Mouse (Mus musculus): ENCODE measurements around the gene Ammecr1.

The Ammecr1 gene

GRCm38 (mm10) chrX:142966008-142966966 lies at the start of gene Ammecr1:
Ammecr1 (minus strand) TSS chrX:142966728.
- peak; percentile 68 for DNase-seq (ENCODE audit: low spot score)

GRCm38 (mm10) chrX:143014118-143014517 lies 47.6 kb upstream of the Ammecr1 start:
- no peak for DNase-seq (ENCODE audit: low spot score)

GRCm38 (mm10) chrX:143012334-143012733 lies 45.8 kb upstream of the Ammecr1 start:
- no peak for DNase-seq (ENCODE audit: low spot score)

- no peak for DNase-seq (ENCODE audit: low spot score)
These were observed 45.3 kb upstream of the Ammecr1 start for GRCm38 (mm10) chrX:143011865-143012264.

DNA sequence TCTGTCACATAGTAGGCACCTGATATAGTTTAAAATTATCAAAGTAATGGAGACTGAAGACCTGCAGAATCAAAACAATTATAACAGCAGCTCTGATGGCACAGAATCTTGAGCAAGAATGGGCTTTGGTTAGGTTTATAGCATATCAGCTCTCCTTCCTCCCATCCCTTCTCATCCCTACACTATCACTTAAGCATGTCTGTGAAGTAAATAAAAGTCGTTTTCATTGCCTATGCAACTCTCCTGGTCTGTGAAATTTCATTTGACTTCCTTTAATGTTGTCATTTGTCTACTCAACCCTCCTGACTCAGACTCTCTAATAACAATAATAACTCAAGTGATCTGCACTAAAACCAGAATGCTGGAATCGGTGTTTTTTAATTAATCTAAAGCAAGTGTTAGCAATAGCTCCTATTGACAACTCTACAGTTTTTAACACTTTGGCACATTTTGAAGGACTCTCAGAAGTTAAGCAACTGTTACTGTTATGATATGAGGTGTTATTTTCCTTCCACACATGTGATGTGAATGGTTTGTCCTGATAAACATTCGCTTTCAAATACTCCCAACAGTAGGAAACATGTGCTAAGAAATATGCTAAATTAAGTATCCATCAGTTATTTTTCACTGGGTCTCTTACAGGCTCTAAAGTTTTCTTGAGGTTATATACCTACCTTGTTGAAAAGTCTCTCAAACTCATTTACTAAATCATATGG lies 37.8 kb upstream of the Ammecr1 start:
- DNase-seq (ENCODE audit: low spot score): no peak

GRCm38 (mm10) chrX:142997214-142997613 lies 30.7 kb upstream of the Ammecr1 start:
- no peak for DNase-seq (ENCODE audit: low spot score)

DNA sequence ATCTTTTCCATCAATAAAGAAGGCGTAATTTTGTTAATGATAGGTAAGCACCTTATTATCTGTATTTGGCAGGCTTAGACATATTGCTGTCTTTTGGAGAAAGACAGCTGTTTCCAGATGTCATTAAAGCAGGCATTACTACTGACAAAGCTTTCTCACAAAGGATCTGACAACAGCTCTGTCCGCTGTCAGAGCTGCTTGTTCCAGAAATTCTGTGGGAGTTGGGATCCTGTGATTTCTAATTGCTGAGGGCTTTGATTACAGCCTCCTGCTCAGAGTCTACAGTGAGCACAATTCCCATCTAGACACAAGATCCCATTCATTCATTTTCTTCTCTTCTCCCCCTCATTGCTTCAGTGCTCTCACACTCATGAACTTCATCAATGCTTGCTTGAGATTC lies 28.0 kb upstream of the Ammecr1 start:
- no peak for DNase-seq (ENCODE audit: low spot score)

DNA sequence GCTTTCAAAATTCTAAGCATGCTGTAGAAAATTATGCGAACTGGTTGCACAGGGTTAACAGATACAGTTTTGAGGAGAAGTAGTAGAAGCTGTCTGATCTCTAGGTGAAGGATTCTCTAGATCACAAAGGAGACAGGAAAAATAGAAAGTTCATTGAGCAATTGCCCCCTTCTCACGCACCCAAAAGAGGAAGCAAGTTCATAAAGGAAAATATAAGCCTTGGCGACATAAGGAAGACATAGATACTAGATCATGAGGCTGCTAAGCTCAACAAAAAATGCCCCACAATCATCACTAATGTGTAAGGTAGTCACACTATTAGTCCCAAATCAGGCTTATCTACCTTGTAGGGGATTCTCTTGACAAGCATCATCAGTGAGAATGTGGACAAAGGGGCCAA lies 17.6 kb upstream of the Ammecr1 start:
- DNase-seq (ENCODE audit: low spot score): no peak

DNA sequence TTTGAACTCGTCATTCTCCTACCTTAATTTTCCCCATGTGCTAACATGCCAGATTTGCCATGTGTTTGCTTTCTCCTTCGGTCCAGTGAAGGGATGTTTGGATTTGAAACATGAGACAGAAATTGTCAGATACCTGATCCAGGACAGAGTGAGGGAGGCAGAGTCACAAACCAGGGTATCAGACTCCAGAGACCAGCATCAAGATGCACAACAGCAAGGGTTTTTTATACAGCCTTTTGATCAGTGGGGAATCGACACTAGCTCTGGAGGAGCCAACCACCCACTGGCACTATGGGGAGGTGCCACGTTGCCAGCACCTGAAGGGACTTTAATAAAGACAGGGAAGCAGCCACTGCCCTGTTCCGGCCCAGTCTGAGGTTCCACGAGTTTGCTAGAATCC lies 17.1 kb upstream of the Ammecr1 start:
- no peak for DNase-seq (ENCODE audit: low spot score)

GRCm38 (mm10) chrX:142981530-142982130 lies 15.1 kb upstream of the Ammecr1 start:
- DNase-seq (ENCODE audit: low spot score): no peak

GRCm38 (mm10) chrX:142980855-142981529 lies 14.5 kb upstream of the Ammecr1 start:
- no peak for DNase-seq (ENCODE audit: low spot score)

DNA sequence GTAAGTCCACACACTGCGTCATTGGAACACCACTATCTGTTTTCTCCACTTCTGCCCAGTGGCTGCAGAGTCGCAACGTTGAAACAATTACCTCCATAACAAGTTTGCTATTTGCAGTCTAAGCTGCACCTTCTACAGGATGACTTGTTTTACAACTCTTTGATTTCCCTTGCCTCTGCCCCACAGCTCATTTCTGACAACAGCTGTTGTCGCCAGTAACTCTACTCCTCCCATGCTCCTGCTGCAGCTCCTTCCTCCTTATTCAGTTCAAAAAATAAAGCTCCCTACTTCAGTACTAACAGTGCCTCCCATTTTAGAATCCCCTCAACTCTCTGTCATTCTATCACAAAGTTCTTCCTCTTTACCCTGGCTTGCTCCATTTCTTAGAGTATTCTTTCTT lies 12.7 kb upstream of the Ammecr1 start:
- no peak for DNase-seq (ENCODE audit: low spot score)

GRCm38 (mm10) chrX:142972443-142972970 lies 6.0 kb upstream of the Ammecr1 start:
- DNase-seq (ENCODE audit: low spot score): no peak

GRCm38 (mm10) chrX:142971759-142972158 lies 5.2 kb upstream of the Ammecr1 start:
- DNase-seq (ENCODE audit: low spot score): no peak

- no peak for DNase-seq (ENCODE audit: low spot score)
These were observed 539 bp upstream of the Ammecr1 start for GRCm38 (mm10) chrX:142967067-142967466.

GRCm38 (mm10) chrX:142965236-142966007 lies 1.1 kb downstream of the Ammecr1 start:
- no peak for DNase-seq (ENCODE audit: low spot score)

- DNase-seq (ENCODE audit: low spot score): no peak
These were observed 6.1 kb downstream of the Ammecr1 start for GRCm38 (mm10) chrX:142960434-142960833.

DNA sequence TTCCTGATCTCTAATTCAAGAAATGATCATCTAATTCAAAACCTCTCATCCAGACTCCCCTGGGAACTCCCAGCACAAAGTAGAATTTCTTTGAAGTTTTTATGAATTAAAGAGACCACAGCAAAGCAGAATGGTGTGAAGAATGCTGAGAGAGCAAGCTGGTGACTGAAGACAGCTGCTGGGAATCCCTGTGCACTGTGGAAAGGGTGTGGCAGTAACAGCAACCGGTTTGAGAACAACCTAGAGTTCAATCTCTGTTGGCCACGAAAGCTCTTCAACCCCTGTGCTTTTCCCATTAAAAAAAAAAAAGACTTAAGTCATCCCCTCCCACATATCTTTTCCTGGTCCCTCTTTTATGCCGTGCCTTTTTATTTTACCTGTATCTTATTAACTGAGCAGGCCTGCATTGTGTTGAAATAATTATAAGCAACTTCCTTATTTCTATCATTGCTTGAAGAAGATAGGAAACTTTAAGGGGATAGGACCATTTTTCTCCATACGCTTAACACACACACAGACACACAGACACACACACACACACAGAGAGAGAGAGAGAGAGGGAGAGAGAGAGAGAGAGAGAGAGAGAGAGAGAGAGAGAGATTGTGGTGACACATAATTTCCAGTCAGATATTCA lies 6.7 kb downstream of the Ammecr1 start:
- DNase-seq (ENCODE audit: low spot score): no peak

DNA sequence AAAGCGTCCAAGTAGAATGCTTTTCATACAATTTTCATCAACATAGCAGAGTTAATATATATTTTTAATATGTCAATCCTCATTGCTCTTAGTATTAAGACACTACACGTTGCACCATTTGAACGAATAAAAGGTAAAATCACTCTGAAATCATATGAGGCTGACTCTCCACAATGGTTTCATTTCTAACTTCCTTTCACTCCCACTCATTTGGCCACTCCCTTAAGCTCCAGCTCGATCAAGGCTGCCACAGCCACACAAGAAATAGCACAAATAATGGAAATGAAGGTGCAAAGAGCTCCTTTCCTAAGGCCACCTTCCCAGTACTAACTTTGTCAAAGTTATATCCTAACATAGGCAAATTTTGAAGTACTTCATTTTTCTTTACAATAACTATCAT lies 38.1 kb downstream of the Ammecr1 start:
- DNase-seq (ENCODE audit: low spot score): no peak

- DNase-seq (ENCODE audit: low spot score): no peak
These were observed 49.1 kb downstream of the Ammecr1 start for GRCm38 (mm10) chrX:142917394-142917793.

DNA sequence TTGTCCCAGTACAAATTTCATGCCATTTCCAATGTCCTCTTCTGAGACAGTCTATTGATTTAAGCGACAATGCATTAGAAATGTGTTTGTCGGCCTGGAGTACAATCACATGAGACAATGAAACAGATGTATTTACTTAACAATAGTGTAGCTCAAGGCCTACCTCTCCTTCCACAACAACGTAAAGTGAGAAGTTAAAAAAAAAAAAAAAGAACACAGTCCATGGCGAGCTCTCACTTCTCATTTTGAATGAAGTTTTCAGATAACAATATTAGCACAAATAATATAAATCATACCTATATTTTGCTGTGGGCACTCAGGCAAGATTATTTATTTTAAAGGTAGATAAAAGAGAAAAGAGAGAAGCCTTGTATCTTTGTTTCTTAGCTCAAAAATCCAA lies 49.8 kb downstream of the Ammecr1 start:
- DNase-seq (ENCODE audit: low spot score): no peak
